Mouse (Mus musculus): Measurements from ENCODE around the gene Dirc2. TPM values are rescaled to one million over a fixed set of nuclear protein-coding genes. Genes with fewer than 3 reads are reported as not detected.

Dirc2 gene
- total RNA-seq, 1 experiment from 2014 or later = 5.6 TPM

GRCm38 (mm10) chr16:35747417-35748236 lies 21.5 kb downstream of the Dirc2 start:
- no peak for ATAC-seq (replicated peaks; ENCODE audit: insufficient number of reproducible peaks, low FRiP score, low TSS enrichment, poor library complexity, severe bottlenecking)

DNA sequence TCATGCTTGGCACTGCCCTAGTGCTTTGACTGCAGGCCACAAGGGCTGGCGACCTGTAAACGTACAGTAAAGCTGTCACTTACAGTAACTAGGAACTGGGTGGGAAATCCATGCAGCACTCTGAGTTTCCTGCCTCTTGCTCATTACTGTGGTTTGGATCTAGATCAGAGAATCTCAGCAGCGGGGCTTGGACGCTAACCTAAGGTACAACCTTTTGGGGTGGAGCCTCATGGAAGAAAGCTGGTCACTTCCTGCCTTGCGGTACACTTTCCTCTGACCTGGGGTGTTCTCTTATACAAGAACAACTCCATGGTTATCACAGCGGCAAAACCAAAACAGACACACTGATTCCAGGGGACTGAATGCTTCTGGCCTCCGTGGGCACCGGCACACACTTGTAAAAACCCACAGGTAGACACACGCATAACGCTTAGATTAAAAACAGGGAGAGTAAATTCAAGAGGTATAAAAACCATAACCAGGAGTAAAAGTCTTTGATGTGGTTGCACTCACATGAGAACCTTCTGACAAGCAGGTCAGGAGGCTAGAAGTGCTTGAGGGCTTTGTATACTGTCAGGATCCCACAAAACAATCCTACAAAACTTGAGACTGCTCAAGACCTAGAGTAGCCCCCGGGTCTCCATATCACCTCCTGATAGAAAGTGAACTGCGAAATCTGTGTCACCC lies 26.8 kb downstream of the Dirc2 start:
- no peak; the same call in 1 of the 2 replicates for ATAC-seq (replicated peaks; ENCODE audit: insufficient number of reproducible peaks, low FRiP score, low TSS enrichment, poor library complexity, severe bottlenecking)

GRCm38 (mm10) chr16:35741621-35742020 lies 27.5 kb downstream of the Dirc2 start:
- no peak for ATAC-seq (replicated peaks; ENCODE audit: insufficient number of reproducible peaks, low FRiP score, low TSS enrichment, poor library complexity, severe bottlenecking)

DNA sequence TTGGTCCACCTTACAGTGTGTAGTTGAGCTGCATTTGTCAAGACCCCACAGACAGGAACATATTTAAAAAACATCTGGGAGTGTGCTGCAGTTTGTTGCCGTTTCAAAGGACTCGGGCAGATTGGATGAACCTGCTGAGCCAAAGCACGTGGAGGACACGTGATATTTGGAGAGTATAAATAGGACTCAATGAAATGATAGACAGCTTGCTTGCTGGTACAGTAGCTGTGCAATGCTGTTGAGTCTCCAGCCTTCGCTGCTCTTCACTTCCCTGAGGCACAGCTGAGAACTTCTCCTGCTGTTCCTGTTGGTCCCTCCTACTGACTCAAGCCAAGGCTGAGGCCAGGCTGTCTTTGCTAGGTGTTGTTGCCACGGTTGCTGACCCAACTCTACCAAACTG lies 28.2 kb downstream of the Dirc2 start:
- ATAC-seq (replicated peaks; ENCODE audit: insufficient number of reproducible peaks, low FRiP score, low TSS enrichment, poor library complexity, severe bottlenecking) = no peak

DNA sequence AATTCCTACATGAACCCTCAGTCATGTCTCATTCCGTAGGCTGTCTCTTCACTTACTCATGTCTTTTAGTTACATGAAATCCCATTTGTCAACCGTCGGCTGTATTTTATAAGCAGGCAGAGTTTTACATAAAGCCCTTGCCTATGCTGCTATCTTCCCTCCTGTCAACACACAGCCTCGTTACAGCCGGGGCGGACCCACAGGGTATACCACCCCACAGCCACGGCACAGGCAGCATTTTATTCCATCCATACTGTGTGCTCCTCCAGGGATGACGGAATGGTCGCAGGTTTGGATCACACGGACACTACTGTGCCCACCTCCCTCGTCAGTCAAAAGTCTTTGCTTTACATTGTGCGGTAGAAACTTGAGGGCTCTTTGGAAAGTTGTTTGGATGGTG lies 28.8 kb downstream of the Dirc2 start:
- ATAC-seq (replicated peaks; ENCODE audit: insufficient number of reproducible peaks, low FRiP score, low TSS enrichment, poor library complexity, severe bottlenecking) = no peak

DNA sequence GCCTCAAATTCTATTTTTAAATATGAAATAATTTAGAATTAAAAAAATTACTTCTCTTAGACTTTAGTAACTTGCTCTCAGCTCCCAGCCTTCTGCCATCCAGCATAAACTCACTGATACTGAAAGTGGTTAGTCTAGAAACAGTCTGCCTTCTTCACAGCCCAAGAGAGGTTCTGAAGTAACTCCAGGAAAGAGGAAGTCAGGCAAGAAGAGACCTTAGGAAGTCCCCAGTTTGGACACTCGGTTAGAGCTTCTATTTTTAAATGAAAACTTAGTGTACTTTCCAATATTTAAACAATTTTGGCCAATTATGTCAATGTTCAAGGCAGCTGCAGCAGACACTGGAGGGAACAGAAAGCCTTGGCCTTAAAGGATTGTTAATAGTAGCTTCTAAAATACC lies 29.6 kb downstream of the Dirc2 start:
- ATAC-seq (replicated peaks; ENCODE audit: insufficient number of reproducible peaks, low FRiP score, low TSS enrichment, poor library complexity, severe bottlenecking) = peak; percentile 60

DNA sequence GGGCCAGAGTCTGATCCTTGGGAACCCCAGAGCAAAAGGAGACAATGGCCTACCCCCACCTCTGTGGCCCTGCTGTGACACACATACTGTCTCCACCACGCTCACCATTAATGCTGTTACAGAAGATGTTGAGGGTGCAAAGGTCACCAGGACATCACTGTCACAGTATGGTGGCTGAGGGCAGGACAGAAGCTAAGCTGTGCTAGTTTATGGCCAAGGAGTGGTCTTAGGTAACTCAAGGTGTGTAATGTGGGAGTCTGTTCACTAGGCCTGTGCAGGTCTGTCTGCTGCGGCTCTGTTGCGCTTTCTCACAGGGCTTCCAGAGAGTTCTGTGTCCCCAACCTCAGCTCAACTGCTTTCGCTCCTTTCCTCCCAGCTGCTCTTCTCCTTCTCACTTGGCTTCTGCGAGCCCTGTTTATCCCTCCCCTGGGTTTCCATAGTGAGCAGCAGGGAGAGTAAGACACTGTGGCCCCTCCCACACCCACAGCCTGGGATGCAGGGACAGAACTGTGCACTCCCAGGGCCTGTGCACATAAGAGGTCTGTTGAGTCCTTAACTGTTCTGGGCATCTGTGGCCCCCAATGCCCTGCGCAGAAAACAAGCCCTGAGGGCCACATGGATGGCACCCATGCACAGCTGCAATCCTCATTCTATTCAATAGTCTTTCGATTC lies 30.9 kb downstream of the Dirc2 start:
- no peak for ATAC-seq (replicated peaks; ENCODE audit: insufficient number of reproducible peaks, low FRiP score, low TSS enrichment, poor library complexity, severe bottlenecking)

DNA sequence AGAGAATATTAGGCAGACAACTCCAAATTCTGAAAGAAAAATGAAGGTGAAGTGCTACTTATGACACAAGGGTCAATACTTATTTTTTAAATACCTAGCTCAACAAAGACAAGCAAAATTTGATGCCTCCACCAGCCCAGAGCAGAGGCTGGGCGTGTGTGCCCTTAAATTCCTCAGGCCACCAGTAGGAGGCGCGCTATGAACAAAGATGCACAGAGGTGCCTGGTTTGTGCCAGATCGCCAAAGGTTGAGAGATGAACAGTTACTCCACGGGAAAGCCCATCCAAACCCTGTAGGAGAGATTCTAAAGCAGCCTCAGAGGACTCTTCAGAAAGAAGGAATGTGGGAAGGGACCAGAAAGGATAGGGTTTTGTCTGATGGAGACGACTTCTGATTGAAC lies 35.1 kb downstream of the Dirc2 start:
- ATAC-seq (replicated peaks; ENCODE audit: insufficient number of reproducible peaks, low FRiP score, low TSS enrichment, poor library complexity, severe bottlenecking) = peak; percentile 83

- no peak for ATAC-seq (replicated peaks; ENCODE audit: insufficient number of reproducible peaks, low FRiP score, low TSS enrichment, poor library complexity, severe bottlenecking)
Observed at GRCm38 (mm10) chr16:35732096-35732495, 37.1 kb downstream of the Dirc2 start.

GRCm38 (mm10) chr16:35729151-35729738 lies 39.9 kb downstream of the Dirc2 start:
- ATAC-seq (replicated peaks; ENCODE audit: insufficient number of reproducible peaks, low FRiP score, low TSS enrichment, poor library complexity, severe bottlenecking) = 0 out of 2 replicates have a peak, but pooled peaks have one; percentile 24

- no peak for ATAC-seq (replicated peaks; ENCODE audit: insufficient number of reproducible peaks, low FRiP score, low TSS enrichment, poor library complexity, severe bottlenecking)
Observed at GRCm38 (mm10) chr16:35726601-35727000, 42.6 kb downstream of the Dirc2 start.

GRCm38 (mm10) chr16:35724561-35724960 lies 44.6 kb downstream of the Dirc2 start:
- ATAC-seq (replicated peaks; ENCODE audit: insufficient number of reproducible peaks, low FRiP score, low TSS enrichment, poor library complexity, severe bottlenecking) = no peak

DNA sequence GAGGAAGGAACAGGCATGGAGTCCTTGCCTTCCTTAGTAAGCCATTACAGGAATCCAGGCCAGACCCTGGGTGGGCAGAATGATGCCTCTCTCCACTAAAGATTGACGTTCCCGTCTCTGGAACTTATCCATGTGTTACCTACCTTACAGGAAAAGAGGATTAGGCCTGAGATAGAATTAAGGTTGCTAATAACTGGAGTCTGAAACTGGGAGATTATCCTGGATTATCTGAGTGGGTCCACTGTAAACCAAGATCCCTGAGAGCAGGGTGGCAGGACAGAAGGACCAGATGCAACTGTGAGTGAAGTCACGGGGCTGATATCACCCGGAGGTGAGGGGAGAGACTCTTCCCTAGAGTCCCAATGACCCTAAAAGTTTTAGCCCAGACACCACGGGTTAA lies 51.4 kb downstream of the Dirc2 start:
- ATAC-seq (replicated peaks; ENCODE audit: insufficient number of reproducible peaks, low FRiP score, low TSS enrichment, poor library complexity, severe bottlenecking) = no peak

DNA sequence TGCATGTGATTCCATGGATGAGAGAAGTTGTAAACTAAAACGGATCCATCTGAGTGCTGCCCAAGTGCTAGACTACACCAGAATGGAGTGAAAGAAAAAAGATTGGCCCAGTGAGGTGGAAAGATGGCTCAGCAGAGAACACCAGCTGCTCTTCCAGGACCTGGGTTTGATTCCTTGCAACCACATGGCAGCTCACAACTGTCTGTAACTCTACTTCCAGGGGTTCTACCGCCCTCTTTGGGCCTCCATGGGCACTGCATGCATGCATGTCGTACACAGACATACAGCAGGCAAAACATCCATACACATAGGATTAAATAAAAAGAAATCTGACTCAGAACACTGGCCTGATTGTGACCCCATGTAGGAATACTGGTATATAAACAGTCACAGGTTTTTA lies 52.9 kb downstream of the Dirc2 start:
- no peak for ATAC-seq (replicated peaks; ENCODE audit: insufficient number of reproducible peaks, low FRiP score, low TSS enrichment, poor library complexity, severe bottlenecking)

DNA sequence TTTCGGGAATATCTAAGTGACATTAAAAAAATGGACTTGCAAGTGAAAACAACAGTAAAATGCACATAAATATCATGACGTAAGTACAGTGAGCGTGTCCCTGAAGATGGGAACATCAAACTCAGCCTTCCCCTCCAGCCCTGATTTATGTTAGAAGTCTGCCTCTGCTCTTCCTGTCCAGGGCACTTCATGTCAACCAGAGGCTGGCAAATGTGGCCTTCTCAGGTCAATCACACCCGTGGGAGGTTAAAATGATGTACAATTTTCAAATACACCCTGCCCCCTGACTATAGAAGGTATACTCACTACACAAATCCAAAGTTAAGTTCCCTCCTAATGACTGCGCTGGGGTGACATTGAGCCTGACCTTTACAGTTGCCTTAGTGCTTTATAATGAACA lies 53.4 kb downstream of the Dirc2 start:
- ATAC-seq (replicated peaks; ENCODE audit: insufficient number of reproducible peaks, low FRiP score, low TSS enrichment, poor library complexity, severe bottlenecking) = no peak

- ATAC-seq (replicated peaks; ENCODE audit: insufficient number of reproducible peaks, low FRiP score, low TSS enrichment, poor library complexity, severe bottlenecking) = no peak
Observed at GRCm38 (mm10) chr16:35715350-35715749, 53.8 kb downstream of the Dirc2 start.

GRCm38 (mm10) chr16:35714689-35715088 lies 54.5 kb downstream of the Dirc2 start:
- ATAC-seq (replicated peaks; ENCODE audit: insufficient number of reproducible peaks, low FRiP score, low TSS enrichment, poor library complexity, severe bottlenecking) = no peak

GRCm38 (mm10) chr16:35713606-35714005 lies 55.5 kb downstream of the Dirc2 start:
- ATAC-seq (replicated peaks; ENCODE audit: insufficient number of reproducible peaks, low FRiP score, low TSS enrichment, poor library complexity, severe bottlenecking) = no peak

DNA sequence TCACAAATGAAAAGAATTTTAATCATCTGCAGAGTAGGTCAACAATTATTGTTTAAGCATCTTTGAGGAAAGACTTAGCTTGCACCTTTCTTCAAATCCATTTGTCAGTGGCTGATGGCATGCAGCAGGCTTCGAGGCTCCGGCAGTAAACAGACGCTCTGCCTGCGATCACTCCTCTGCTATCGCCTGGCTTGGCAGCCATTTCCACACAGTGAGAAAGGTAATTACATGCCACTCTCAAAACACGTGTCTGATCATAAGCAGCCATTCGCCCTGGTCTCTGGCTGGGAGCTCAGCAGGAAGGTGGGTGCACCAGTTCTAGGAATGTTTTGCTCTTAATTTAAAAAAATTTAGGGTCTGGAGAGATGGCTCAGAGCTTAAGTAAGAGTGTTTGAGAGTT lies 58.2 kb downstream of the Dirc2 start:
- no peak for ATAC-seq (replicated peaks; ENCODE audit: insufficient number of reproducible peaks, low FRiP score, low TSS enrichment, poor library complexity, severe bottlenecking)

Data from monocyte, adult 5-6 weeks (primary cell).